Mouse (Mus musculus): ENCODE results near the gene Meiob. TPM values are rescaled to one million over a fixed set of nuclear protein-coding genes. Genes with fewer than 3 reads are reported as not detected.

Meiob gene
- polyA plus RNA-seq (2015; fragmentation: Nextera tagmentation; extraction: Ambion mirVana): not detected in 2 replicates

GRCm38 (mm10) chr17:24803952-24804951 is at the start of gene Meiob:
TSS of gene Meiob (plus strand) at chr17:24804289.
- H3K4me1 ChIP-seq (ENCODE audit: control insufficient read depth, insufficient read depth, low read depth, low read length): no peaks in the 10 kb centered on the region; the same call in 1 of the 2 replicates
- no peaks in the 10 kb centered on the region for H3K9me3 ChIP-seq (ENCODE audit: control insufficient read depth, low read length)
- peak; percentile 79 for ATAC-seq
- H3K36me3 ChIP-seq (ENCODE audit: control insufficient read depth, insufficient read depth, low read length): no peaks in the 10 kb centered on the region
- H3K4me3 ChIP-seq (ENCODE audit: low read length): peak within 1 kb of the TSS; percentile 55
- WGBS: under 1% methylated on average over 44 of the region's 71 CpGs
- H3K9ac ChIP-seq (ENCODE audit: low read depth, low read length): peak within 1 kb of the TSS; percentile 54
- H3K27me3 ChIP-seq (replicated peaks; ENCODE audit: control insufficient read depth, insufficient read depth, low read length): peaks cover 16% of the 10 kb centered on the region
- no peak within 1 kb of the TSS for H3K27ac ChIP-seq (ENCODE audit: low read depth, low read length)
- H3K4me2 ChIP-seq (ENCODE audit: low read length): peak within 1 kb of the TSS; percentile 59

GRCm38 (mm10) chr17:24757394-24757793 is 46.7 kb upstream of the Meiob start:
- Histone ChIP-seq H3K4me1 (ENCODE audit: control insufficient read depth, insufficient read depth, low read depth, low read length) (peaks cover 8% of the 10 kb centered on the region), H3K4me3 (ENCODE audit: low read length) (no peak overlapping the region), H3K27me3 (replicated peaks; ENCODE audit: control insufficient read depth, insufficient read depth, low read length) (peaks cover 31% of the 10 kb centered on the region), H3K36me3 (ENCODE audit: control insufficient read depth, insufficient read depth, low read length) (no peaks in the 10 kb centered on the region), H3K27ac (ENCODE audit: low read depth, low read length) (no peak overlapping the region), H3K9ac (ENCODE audit: low read depth, low read length) (no peak overlapping the region), H3K4me2 (ENCODE audit: low read length) (no peak overlapping the region), H3K9me3 (ENCODE audit: control insufficient read depth, low read length) (peaks cover 3% of the 10 kb centered on the region)
- no peak for ATAC-seq
- 83% methylated on average over 1 of the region's 1 CpGs for WGBS

- Histone ChIP-seq H3K36me3 (ENCODE audit: control insufficient read depth, insufficient read depth, low read length) (no peaks in the 10 kb centered on the region), H3K4me2 (ENCODE audit: low read length) (no peak overlapping the region), H3K9me3 (ENCODE audit: control insufficient read depth, low read length) (peaks cover 3% of the 10 kb centered on the region), H3K27me3 (replicated peaks; ENCODE audit: control insufficient read depth, insufficient read depth, low read length) (no peaks in the 10 kb centered on the region; the same call in 1 of the 2 replicates), H3K9ac (ENCODE audit: low read depth, low read length) (no peak overlapping the region), H3K4me3 (ENCODE audit: low read length) (no peak overlapping the region), H3K27ac (ENCODE audit: low read depth, low read length) (no peak overlapping the region), H3K4me1 (ENCODE audit: control insufficient read depth, insufficient read depth, low read depth, low read length) (no peaks in the 10 kb centered on the region)
- no peak for ATAC-seq
- WGBS: 47% methylated on average over 5 of the region's 5 CpGs
Observed at GRCm38 (mm10) chr17:24761121-24761520, 43.0 kb upstream of the Meiob start.

GRCm38 (mm10) chr17:24765016-24765905 is 38.8 kb upstream of the Meiob start:
- 47% methylated on average over 21 of the region's 22 CpGs for WGBS
- Histone ChIP-seq H3K4me3 (ENCODE audit: low read length) (no peak overlapping the region), H3K9me3 (ENCODE audit: control insufficient read depth, low read length) (peaks cover 3% of the 10 kb centered on the region), H3K4me1 (ENCODE audit: control insufficient read depth, insufficient read depth, low read depth, low read length) (no peaks in the 10 kb centered on the region), H3K4me2 (ENCODE audit: low read length) (no peak overlapping the region), H3K9ac (ENCODE audit: low read depth, low read length) (no peak overlapping the region; the same call in 1 of the 2 replicates), H3K27ac (ENCODE audit: low read depth, low read length) (no peak overlapping the region), H3K36me3 (ENCODE audit: control insufficient read depth, insufficient read depth, low read length) (no peaks in the 10 kb centered on the region), H3K27me3 (replicated peaks; ENCODE audit: control insufficient read depth, insufficient read depth, low read length) (no peaks in the 10 kb centered on the region)
- ATAC-seq: no peak

- Histone ChIP-seq H3K27ac (ENCODE audit: low read depth, low read length) (no peak overlapping the region), H3K4me1 (ENCODE audit: control insufficient read depth, insufficient read depth, low read depth, low read length) (no peaks in the 10 kb centered on the region), H3K36me3 (ENCODE audit: control insufficient read depth, insufficient read depth, low read length) (no peaks in the 10 kb centered on the region), H3K4me3 (ENCODE audit: low read length) (no peak overlapping the region), H3K4me2 (ENCODE audit: low read length) (no peak overlapping the region), H3K27me3 (replicated peaks; ENCODE audit: control insufficient read depth, insufficient read depth, low read length) (no peaks in the 10 kb centered on the region), H3K9ac (ENCODE audit: low read depth, low read length) (no peak overlapping the region), H3K9me3 (ENCODE audit: control insufficient read depth, low read length) (no peaks in the 10 kb centered on the region)
- no peak for ATAC-seq
- 22% methylated on average over 12 of the region's 12 CpGs for WGBS
Observed at GRCm38 (mm10) chr17:24766266-24766875, 37.7 kb upstream of the Meiob start.

- no peak for ATAC-seq
- Histone ChIP-seq H3K9me3 (ENCODE audit: control insufficient read depth, low read length) (no peaks in the 10 kb centered on the region), H3K36me3 (ENCODE audit: control insufficient read depth, insufficient read depth, low read length) (no peaks in the 10 kb centered on the region), H3K4me1 (ENCODE audit: control insufficient read depth, insufficient read depth, low read depth, low read length) (no peaks in the 10 kb centered on the region), H3K4me2 (ENCODE audit: low read length) (no peak overlapping the region), H3K27ac (ENCODE audit: low read depth, low read length) (no peak overlapping the region), H3K4me3 (ENCODE audit: low read length) (no peak overlapping the region), H3K9ac (ENCODE audit: low read depth, low read length) (no peak overlapping the region), H3K27me3 (replicated peaks; ENCODE audit: control insufficient read depth, insufficient read depth, low read length) (no peaks in the 10 kb centered on the region)
- 48% methylated on average over 3 of the region's 3 CpGs for WGBS
Observed at GRCm38 (mm10) chr17:24769146-24769545, 34.9 kb upstream of the Meiob start.

GRCm38 (mm10) chr17:24773241-24773640 is 30.8 kb upstream of the Meiob start:
- no peak for ATAC-seq

GRCm38 (mm10) chr17:24775173-24775572 is 28.9 kb upstream of the Meiob start:
- Histone ChIP-seq H3K9me3 (ENCODE audit: control insufficient read depth, low read length) (no peaks in the 10 kb centered on the region), H3K9ac (ENCODE audit: low read depth, low read length) (no peak overlapping the region), H3K4me1 (ENCODE audit: control insufficient read depth, insufficient read depth, low read depth, low read length) (no peaks in the 10 kb centered on the region), H3K27me3 (replicated peaks; ENCODE audit: control insufficient read depth, insufficient read depth, low read length) (no peaks in the 10 kb centered on the region), H3K4me3 (ENCODE audit: low read length) (no peak overlapping the region), H3K27ac (ENCODE audit: low read depth, low read length) (no peak overlapping the region), H3K36me3 (ENCODE audit: control insufficient read depth, insufficient read depth, low read length) (no peaks in the 10 kb centered on the region), H3K4me2 (ENCODE audit: low read length) (no peak overlapping the region)
- WGBS: 81% methylated on average over 8 of the region's 8 CpGs
- no peak for ATAC-seq

More at GRCm38 (mm10) chr17:24773241-24773640, 30.8 kb upstream of the Meiob start:
- Histone ChIP-seq H3K27me3 (replicated peaks; ENCODE audit: control insufficient read depth, insufficient read depth, low read length) (no peaks in the 10 kb centered on the region), H3K4me3 (ENCODE audit: low read length) (no peak overlapping the region), H3K36me3 (ENCODE audit: control insufficient read depth, insufficient read depth, low read length) (no peaks in the 10 kb centered on the region), H3K9me3 (ENCODE audit: control insufficient read depth, low read length) (no peaks in the 10 kb centered on the region), H3K27ac (ENCODE audit: low read depth, low read length) (no peak overlapping the region), H3K4me2 (ENCODE audit: low read length) (no peak overlapping the region), H3K9ac (ENCODE audit: low read depth, low read length) (no peak overlapping the region), H3K4me1 (ENCODE audit: control insufficient read depth, insufficient read depth, low read depth, low read length) (no peaks in the 10 kb centered on the region)
- 79% methylated on average over 5 of the region's 5 CpGs for WGBS

All from hindbrain, embryonic 16.5 days (tissue).